Mouse (Mus musculus) heart, embryonic 11.5 days (tissue): Measurements from ENCODE around the gene Gm5089. TPM values are rescaled to one million over a fixed set of nuclear protein-coding genes. Genes with fewer than 3 reads are reported as not detected.

Experiments used
- ATAC-seq: fragments of 200-750 bp; cut with Nextera tagmentation; replicated peaks from 2 replicates; pipeline ENCODE4 v1.8.0; 2017; ENCODE audit warnings: moderate library complexity; ENCODE audit not compliant: insufficient number of reproducible peaks, low FRiP score, low TSS enrichment
- H3K27ac ChIP-seq: fragments of 300-500 bp; sonication (generic); 2 replicates; pipeline ENCODE4 v1.5.1; 2014; ENCODE audit warnings: mild to moderate bottlenecking, low read depth, low read length
- H3K27me3 ChIP-seq: fragments of 300-500 bp; sonication (generic); 2 replicates; pipeline ENCODE4 v1.6.1; 2014; ENCODE audit warnings: mild to moderate bottlenecking, low read length, mixed read lengths; ENCODE audit not compliant: control insufficient read depth, insufficient read depth
- H3K36me3 ChIP-seq: fragments of 300-500 bp; sonication (generic); 2 replicates; pipeline ENCODE4 v1.6.1; 2014; ENCODE audit warnings: mild to moderate bottlenecking, low read length, moderate library complexity, mixed read lengths; ENCODE audit not compliant: control insufficient read depth, insufficient read depth
- H3K4me1 ChIP-seq: fragments of 300-500 bp; sonication (generic); 2 replicates; pipeline ENCODE4 v1.6.1; 2014; ENCODE audit warnings: low read length; ENCODE audit not compliant: control insufficient read depth, insufficient read depth
- H3K4me2 ChIP-seq: fragments of 300-500 bp; sonication (generic); 2 replicates; pipeline ENCODE4 v1.6.1; 2014; ENCODE audit warnings: mild to moderate bottlenecking, moderate library complexity
- H3K4me3 ChIP-seq: fragments of 300-500 bp; sonication (generic); 2 replicates; pipeline ENCODE4 v1.5.1; 2014; ENCODE audit warnings: low read depth, low read length
- H3K9ac ChIP-seq: fragments of 300-500 bp; sonication (generic); 2 replicates; pipeline ENCODE4 v1.6.1; 2014; ENCODE audit warnings: mild to moderate bottlenecking, low read depth, low read length, moderate library complexity
- H3K9me3 ChIP-seq: fragments of 300-500 bp; sonication (generic); replicated peaks from 2 replicates; pipeline ENCODE4 v1.6.1; 2016; ENCODE audit warnings: low read length; ENCODE audit not compliant: control insufficient read depth
- WGBS: fragments of 180-500 bp; shearing (Covaris S2); extraction: QIAGEN DNeasy Blood & Tissue Kit; methylation state at CpG from one replicate; pipeline ENCODE4 v1.1.7; 2014; ENCODE audit not compliant: insufficient replicate concordance; 5-methylcytosine and 5-hydroxymethylcytosine counted together
- polyA plus RNA-seq: library from polyadenylated mRNA; unstranded; fragments of >200 nt; fragmentation: Nextera tagmentation; extraction: Ambion mirVana; gene quantifications from 2 replicates; pipeline ENCODE4 v1.2.1, GENCODE M21; 2014

Gm5089 gene
- polyA plus RNA-seq, 1 experiment from 2014 or later, result not detected

DNA sequence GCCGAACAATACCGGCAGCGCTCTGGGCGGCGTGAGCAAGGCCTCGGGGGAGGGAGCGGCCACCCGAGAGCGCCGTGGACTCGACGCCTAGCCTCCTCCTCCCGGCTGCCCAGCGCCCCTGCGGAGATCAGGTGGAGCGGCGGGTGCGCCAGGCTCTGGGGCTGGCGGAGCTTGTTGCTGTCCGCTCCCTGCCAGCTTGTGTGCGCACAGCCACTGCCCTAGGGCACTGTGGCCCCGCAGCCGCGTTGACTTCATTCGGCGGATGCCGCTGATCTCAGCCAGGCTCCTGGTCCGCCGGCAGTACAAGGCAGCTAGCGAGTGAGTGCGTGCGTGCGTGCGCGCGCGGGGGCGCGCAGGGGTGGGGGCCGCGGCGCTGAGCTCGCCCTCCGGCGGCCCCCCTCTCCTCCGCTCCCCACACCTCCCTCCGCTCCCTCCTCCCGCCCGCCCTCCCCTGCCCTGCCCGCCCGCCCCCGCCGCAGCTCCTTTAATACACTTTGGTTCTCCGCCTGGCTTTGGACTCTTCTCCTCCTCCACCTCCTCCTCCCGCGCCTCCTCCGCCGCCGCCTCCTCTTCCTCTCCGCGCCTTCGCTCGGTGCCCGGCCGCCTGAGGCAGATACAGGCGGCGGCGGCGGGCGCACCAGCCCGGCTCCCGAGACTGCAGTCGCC is 24.1 kb upstream of the Gm5089 start, which contains the start of gene Zic2:
Gene Zic2, plus strand, starts transcription at position 545 of the 666 bp plus-strand sequence.
- Histone ChIP-seq H3K27me3 (peaks cover 95% of the 10 kb centered on the region), H3K9ac (peak within 1 kb of the TSS; percentile 10; the same call in 1 of the 2 replicates), H3K4me3 (peak within 1 kb of the TSS; percentile 44), H3K9me3 (no peaks in the 10 kb centered on the region), H3K27ac (no peak within 1 kb of the TSS), H3K36me3 (no peaks in the 10 kb centered on the region), H3K4me1 (peaks cover 22% of the 10 kb centered on the region), H3K4me2 (peak within 1 kb of the TSS; percentile 82)
- WGBS, result under 1% methylated on average over 36 of the region's 73 CpGs
- peak; percentile 74 for ATAC-seq

DNA sequence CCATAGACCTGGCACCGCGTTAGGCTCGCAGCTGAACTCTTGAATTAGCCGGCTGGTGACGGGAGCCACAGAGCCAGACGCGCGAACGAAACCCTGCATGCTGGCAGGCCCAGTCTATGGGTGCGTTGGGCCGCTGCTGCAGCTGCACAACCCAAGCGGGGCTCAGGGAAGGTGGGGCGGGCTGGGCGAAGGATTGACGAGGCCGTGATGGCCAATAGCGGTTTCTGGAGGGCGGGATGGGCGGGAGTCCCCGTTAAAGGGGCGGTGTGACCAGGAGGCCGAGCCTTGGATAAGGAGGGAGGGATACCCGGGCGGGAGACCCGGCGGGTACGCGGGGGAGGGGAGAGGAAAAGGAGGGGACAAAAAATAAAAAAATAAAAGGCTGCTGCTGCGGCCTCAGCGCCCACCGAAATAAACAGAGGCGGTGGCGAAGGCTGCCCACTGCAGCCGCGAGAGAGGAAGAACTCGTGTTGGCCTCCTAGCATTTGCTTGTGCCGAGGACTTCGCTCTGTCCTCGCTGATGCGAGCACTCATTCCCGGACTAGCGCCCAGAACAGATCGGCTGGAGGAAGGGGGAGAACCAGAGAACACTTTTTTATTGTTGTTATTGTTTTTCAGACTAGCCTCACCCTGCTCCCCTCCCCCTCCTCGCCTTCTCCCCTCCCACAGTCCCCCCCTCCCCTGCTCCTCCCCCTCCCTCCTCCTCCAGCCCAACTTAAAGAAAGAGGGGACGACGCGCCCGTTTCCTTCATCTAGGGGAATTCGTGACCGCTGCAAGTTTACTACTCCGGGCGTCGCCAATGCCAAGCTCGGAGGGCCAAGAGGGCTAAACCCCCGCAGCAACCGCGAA is 23.4 kb upstream of the Gm5089 start:
- WGBS, result 1% methylated on average over 57 of the region's 57 CpGs
- Histone ChIP-seq H3K27me3 (peaks cover 96% of the 10 kb centered on the region), H3K4me3 (peak overlapping the region; percentile 44), H3K9me3 (no peaks in the 10 kb centered on the region), H3K36me3 (no peaks in the 10 kb centered on the region), H3K27ac (no peak overlapping the region), H3K4me2 (peak overlapping the region; percentile 82), H3K9ac (no peak overlapping the region), H3K4me1 (peaks cover 22% of the 10 kb centered on the region)
- ATAC-seq, result 0 out of 2 replicates have a peak, but pooled peaks have one; percentile 28

DNA sequence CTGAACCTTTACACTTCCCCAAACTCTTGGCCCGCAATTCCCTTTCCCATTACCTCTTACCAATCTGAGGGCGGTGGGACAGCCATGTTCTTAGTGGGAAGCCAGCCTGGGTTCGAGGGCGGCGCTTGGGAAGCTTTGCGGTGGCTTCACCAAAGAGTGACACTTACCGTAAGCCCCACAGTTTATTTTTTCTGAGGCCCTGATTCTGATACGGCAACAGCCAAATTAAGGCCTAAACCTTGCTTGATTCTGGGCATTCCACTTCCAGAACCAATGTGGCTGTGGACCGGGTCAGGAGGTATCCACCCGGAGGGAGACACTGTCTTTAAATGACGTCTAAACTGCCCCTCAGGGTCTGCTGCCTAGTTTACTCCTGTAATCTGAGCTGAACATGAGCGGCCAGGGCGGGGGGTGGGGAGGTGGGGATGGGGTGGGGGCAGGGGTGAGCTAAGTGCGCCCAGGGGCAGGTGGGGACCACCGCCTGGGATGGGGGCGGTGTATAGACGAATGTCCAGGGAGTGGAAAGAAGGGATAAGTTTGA is 22.4 kb upstream of the Gm5089 start:
- Histone ChIP-seq H3K27ac (no peak overlapping the region), H3K36me3 (no peaks in the 10 kb centered on the region), H3K27me3 (peaks cover 97% of the 10 kb centered on the region), H3K9me3 (no peaks in the 10 kb centered on the region), H3K4me2 (no peak overlapping the region), H3K4me1 (peaks cover 17% of the 10 kb centered on the region), H3K9ac (no peak overlapping the region), H3K4me3 (no peak overlapping the region)
- ATAC-seq, result no peak
- WGBS, result 1% methylated on average over 17 of the region's 17 CpGs

DNA sequence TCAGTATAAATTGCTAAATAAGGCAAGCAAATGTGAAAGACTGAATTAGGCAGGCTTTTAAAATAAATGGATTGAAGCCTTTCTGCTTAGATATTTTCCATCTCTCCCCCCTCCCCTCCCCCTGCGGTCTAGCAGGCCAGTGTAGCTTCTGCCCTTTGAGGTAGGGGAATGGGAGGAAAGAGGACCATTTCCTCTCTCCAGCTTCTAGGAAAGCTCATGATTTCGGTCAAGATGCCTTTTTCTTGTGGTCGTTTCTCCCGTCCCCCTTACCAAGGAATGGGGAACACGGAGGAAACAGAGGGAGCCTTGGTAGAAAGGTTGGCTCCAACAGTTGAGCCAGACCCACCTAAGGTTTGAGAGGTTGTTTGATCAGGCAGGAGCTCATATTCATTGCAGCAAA is 21.7 kb upstream of the Gm5089 start:
- H3K27me3 ChIP-seq, result peaks cover 96% of the 10 kb centered on the region
- no peak overlapping the region for H3K9ac ChIP-seq
- no peak overlapping the region for H3K4me2 ChIP-seq
- H3K27ac ChIP-seq, result no peak overlapping the region
- peaks cover 17% of the 10 kb centered on the region for H3K4me1 ChIP-seq
- no peaks in the 10 kb centered on the region for H3K9me3 ChIP-seq
- no peak for ATAC-seq
- 0% methylated on average over 5 of the region's 5 CpGs for WGBS
- no peak overlapping the region for H3K4me3 ChIP-seq
- no peaks in the 10 kb centered on the region for H3K36me3 ChIP-seq

DNA sequence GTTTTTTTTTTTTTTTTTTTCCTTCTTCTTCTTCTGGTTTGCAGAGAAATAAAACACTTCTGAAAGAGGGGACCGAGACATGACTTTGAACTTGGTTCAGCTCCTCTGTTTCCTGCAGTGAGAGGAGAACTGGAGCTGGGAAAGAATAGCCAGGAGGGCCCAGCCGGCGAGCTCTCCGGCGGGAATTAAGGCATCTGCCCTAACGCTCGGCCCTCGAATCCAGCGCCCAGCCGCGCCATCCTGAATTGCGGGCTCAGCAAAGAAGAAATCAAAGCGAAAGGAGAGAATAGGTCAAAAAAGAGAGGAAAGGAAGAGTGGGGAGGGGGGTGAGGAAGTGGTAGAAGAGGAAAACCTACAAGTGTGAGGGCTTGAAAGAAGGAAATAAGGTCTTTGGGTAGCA is 21.2 kb upstream of the Gm5089 start:
- Histone ChIP-seq H3K27ac (no peak overlapping the region), H3K36me3 (no peaks in the 10 kb centered on the region), H3K27me3 (peaks cover 96% of the 10 kb centered on the region), H3K9ac (no peak overlapping the region), H3K4me3 (no peak overlapping the region), H3K4me2 (no peak overlapping the region), H3K9me3 (no peaks in the 10 kb centered on the region), H3K4me1 (peaks cover 17% of the 10 kb centered on the region)
- 2% methylated on average over 13 of the region's 13 CpGs for WGBS
- ATAC-seq, result no peak

DNA sequence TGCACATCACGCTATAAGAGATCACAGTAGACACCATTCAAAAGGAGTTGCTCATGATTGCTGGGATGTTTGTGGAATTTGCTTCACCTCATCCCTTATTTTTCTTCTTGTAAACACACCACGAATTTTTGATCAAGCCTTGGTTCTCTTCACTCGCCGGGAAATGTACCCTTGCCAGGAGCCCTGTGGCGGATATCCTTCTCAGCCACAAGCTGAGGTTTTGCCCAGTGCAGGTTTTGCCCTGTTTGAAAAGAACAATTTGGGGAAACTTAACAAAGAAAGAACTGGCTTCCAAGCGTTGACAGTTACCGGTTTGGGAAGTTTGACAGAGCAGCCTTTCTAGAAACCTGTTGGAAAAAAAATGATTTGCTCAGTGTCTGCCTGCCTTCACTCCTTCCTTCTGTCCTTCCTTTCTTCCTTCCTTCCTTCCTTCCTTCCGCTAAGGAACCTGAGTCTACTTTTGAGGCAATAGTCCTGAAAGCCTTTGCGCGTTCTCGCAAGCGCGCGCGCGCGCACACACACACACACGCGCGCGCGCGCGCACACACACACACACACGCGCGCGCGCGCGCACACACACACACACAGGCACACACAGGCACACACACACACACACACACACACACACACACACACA is 20.7 kb upstream of the Gm5089 start:
- Histone ChIP-seq H3K4me3 (no peak overlapping the region), H3K27ac (no peak overlapping the region), H3K4me2 (no peak overlapping the region), H3K9ac (no peak overlapping the region), H3K4me1 (peaks cover 17% of the 10 kb centered on the region), H3K27me3 (peaks cover 96% of the 10 kb centered on the region), H3K9me3 (no peaks in the 10 kb centered on the region), H3K36me3 (no peaks in the 10 kb centered on the region)
- ATAC-seq, result no peak
- whole genome bisulfite sequencing, result 10% methylated on average over 31 of the region's 31 CpGs

DNA sequence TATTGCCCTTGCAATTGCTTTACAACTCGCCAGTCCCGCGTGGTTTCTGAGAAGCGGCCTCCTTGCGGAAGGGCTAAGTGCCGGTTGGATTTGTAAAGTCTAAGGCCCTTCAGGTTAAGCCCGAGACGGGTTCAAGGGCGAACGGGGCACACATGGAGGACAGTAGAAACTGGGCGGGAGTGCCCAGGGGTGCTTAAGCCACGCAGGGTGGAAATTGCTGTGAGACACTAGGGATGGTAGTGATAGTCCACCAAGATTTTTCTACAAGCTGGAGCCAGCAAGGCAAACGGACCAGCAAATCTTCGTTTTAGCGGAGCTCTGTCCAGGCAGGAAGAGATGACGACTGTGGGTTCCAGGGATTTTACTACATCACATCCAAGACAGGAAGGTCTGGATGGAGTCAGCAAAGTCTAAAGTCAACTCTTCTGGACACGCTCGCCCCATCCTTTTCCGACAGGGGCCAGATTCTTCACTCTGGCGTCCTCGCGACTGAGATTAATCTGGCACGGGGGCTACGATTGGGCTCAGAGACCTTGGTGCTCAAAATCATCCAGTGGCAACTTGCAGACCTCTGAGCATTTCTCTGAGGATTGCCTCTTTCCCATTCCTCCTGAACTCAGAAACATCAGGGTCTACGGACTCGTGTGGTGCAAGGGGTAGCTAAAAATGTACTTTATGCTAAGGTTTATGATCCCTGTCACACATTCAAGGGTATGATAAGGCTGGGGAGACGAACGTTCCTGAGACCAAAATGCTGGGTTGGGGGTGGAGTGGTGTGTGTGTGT is 18.2 kb upstream of the Gm5089 start:
- no peaks in the 10 kb centered on the region for H3K36me3 ChIP-seq
- H3K4me2 ChIP-seq, result no peak overlapping the region
- no peak overlapping the region for H3K9ac ChIP-seq
- H3K27ac ChIP-seq, result no peak overlapping the region
- 2% methylated on average over 28 of the region's 28 CpGs for WGBS
- ATAC-seq, result no peak
- H3K4me1 ChIP-seq, result peaks cover 11% of the 10 kb centered on the region; the same call in 1 of the 2 replicates
- H3K9me3 ChIP-seq, result no peaks in the 10 kb centered on the region
- H3K4me3 ChIP-seq, result no peak overlapping the region
- H3K27me3 ChIP-seq, result peaks cover 96% of the 10 kb centered on the region
